Mouse (Mus musculus) heart, adult 2 months (tissue): ENCODE data around the gene Ptprn2.

Source experiments
- CTCF ChIP-seq: fragments of 200-600 bp; IDR thresholded peaks from 2 replicates; pipeline ENCODE4 v1.8.1; 2022; ENCODE audit warnings: antibody characterized with exemption, mild to moderate bottlenecking, moderate library complexity
- POLR2A ChIP-seq: fragments of 200-500 bp; IDR thresholded peaks from 2 replicates; pipeline ENCODE4 v1.6.1; 2011; ENCODE audit warnings: mild to moderate bottlenecking, low read depth, low read length, control low read depth; ENCODE audit not compliant: insufficient read depth

- TF ChIP-seq CTCF (no peak), POLR2A (no peak)
Measured at GRCm38 (mm10) chr12:116819836-116820235, 334.3 kb downstream of the Ptprn2 start.
